Mouse (Mus musculus) lung, adult 18-20 months (tissue): ENCODE results near the gene Ywhah.

Source experiments
- DNase-seq, 2 experiments: peaks; one replicate each; pipeline ENCODE4 v3.0.0; 2022; ENCODE audit warnings: mixed read lengths in 2 of 2

The Ywhah gene

GRCm38 (mm10) chr5:33052849-33053582, 34.4 kb downstream of the Ywhah start:
- DNase-seq, result no peak

GRCm38 (mm10) chr5:33056126-33056765, 37.6 kb downstream of the Ywhah start:
- DNase-seq, result no peak

DNA sequence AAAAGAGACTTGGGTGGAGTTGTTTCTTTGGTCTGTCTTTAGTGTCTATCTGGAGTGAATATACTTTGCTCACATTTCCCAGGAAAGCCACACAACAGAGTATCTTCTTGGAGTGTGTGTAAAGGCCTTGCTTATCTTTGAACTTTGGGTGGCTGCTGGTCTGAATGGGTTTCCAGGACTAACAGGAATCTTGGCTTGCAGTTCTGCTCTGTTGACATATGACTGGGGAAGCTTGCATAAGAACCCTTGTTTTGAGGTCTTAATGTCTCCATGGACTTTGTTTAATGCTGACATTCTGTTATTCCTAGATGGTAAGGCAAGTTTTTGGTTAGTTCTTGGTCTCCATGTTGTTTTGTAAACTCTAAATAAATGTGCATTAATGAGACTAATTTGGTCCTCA, 51.5 kb downstream of the Ywhah start:
- no peak for DNase-seq

- DNase-seq, result no peak
Measured at GRCm38 (mm10) chr5:33076490-33077191, 58.0 kb downstream of the Ywhah start.
